Mouse (Mus musculus): ENCODE measurements around the gene Ucn.
A peak's percentile ranks its signal among the peaks of the same experiment; 100 is the strongest.

Ucn gene

GRCm38 (mm10) chr5:31138241-31138967 is at the start of gene Ucn:
Gene Ucn, minus strand, starts transcription at chr5:31138829.
- peak in 1 of 2 experiments; percentile 25 for DNase-seq

DNA sequence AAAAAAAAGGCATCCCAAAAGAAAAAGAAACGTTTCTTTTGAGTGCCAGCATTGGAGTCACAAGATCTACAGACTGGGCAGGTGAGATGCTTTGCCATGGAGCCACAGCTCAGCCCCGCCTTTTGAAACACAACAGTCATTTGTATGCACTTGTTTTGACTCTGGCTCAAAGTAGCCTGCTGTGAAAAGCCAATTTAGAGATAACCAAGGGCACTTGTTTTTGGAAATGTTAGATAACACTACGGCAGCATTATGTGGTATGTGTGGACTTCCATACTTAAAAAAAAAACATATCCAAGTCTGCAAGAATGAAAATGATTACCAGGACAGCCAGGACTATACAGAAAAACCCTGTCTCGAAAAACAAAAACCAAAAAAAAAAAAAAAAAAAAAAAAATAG is 45.0 kb upstream of the Ucn start:
- DNase-seq: no peak

DNA sequence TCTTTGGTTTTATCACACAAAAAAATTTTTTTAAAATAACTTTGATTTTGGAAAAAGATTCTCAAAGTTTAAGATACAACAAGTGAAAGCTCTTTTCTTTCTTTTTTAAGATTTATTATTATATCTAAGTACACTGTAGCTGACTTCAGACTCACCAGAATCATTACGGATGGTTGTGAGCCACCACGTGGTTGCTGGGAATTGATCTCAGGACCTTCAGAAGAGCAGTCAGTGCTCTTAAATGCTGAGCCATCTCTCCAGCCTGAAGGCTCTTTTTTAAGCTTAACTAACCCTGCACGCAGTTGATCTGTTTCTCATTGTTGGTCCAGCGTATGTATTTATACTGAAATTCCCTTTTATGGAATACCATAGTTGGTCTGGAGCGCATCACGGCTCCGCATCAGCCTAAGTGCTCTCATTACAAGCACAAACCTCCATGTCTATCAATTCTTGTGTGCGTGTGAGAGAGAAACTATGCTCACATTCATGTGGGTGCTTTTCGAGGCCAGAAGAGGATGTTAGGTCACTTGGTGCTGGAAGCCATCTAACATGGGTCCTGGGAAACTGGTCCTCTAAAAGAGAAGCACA is 42.6 kb upstream of the Ucn start:
- DNase-seq: no peak

GRCm38 (mm10) chr5:31179766-31180630 is 41.4 kb upstream of the Ucn start, which contains the start of the genes Gm29609 and Gtf3c2:
Gene Gm29609, minus strand, starts transcription at chr5:31179911.
Gene Gtf3c2, minus strand, starts transcription at chr5:31180144.
- DNase-seq: peak; percentile 97

DNA sequence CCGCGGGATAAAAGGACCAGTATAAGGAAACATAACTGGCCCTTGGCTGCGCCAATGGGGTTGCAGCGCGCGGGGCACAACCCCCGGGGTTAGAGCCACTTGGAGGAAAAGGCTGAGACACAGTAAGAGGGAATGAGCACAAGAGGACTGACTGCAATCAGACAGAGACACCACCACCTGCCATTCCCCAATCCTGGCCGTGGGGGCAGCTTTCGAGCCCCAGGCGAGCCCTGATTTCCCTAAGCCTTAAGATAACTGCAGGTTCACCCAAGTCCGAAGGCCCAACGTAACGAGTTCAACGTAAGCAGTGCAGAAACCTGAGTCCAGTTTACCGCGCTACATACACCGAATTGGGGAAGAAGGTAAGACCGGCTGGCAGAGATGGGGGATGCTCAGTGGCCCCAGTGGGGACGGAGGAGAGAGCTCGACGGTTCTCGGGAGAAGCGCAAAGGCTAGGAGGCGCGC is 40.7 kb upstream of the Ucn start:
- DNase-seq: peak in 1 of 2 experiments; percentile 38

DNA sequence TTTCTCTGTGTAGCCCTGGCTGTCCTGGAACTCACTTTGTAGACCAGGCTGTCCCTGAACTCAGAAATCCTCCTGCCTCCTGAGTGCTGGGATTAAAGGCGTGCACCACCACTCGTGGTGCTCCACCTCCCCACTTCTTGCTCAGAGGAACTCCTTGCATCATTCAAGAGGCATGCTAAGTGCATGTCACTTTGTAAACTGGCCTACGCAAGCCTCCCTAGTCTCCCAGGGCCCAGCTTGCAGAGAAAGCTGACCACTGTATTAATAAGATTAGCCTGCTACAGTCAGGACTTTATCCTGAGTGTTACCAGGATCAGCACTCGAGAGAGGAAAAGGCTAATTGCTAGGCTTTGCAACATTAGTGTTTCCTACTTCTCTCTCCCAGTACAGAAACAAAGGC is 30.0 kb upstream of the Ucn start:
- no peak for DNase-seq

DNA sequence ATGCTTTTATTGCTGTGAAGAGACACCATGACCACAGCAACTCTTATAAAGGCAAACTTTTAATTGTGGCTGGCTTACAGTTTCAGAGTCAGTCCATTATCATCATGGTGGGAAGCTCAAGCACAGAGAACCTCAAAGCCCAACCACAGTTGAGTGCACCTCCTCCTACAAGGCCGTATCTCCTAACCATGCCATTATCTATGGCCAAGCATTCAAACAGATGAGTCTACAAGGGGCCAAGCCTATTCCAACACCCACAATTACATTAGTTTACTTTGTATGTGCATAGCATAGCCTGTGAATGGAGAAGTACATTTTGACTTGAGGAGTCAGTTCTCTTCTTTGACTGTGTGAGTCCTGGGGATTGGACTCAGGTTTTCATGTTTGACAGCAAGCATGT is 26.2 kb upstream of the Ucn start:
- no peak for DNase-seq

DNA sequence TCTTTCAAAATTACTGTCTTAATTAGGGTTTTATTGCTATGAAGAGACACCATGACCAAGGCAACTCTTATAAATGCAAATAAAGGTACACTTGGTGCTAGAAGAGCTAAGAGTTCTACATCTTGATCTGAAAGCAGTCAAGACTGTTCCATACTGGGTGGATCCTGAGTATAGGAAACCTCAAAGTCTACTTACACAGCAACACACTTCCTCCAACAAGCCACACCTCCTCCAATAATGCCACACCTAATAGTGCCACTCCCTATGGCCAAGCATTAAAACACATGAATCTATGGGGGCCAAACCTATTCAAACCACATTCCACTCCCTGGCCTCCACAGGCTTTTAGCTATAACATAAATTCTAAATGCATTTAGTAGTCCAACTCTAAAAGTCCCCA is 23.8 kb upstream of the Ucn start:
- DNase-seq: no peak

GRCm38 (mm10) chr5:31154152-31154553 is 15.5 kb upstream of the Ucn start, which contains the start of gene Mpv17:
Gene Mpv17, minus strand, starts transcription at chr5:31154251.
- peak; percentile 86 to 89 for DNase-seq

- no peak for DNase-seq
Measured at GRCm38 (mm10) chr5:31153516-31154151, 15.0 kb upstream of the Ucn start.

- peak; percentile 67 to 82 for DNase-seq
Measured at GRCm38 (mm10) chr5:31151746-31152145, 13.1 kb upstream of the Ucn start.

GRCm38 (mm10) chr5:31149781-31150180 is 11.2 kb upstream of the Ucn start:
- DNase-seq: peak in 1 of 2 experiments; percentile 41

- DNase-seq: no peak
Measured at GRCm38 (mm10) chr5:31138968-31139425, 368 bp upstream of the Ucn start.

DNA sequence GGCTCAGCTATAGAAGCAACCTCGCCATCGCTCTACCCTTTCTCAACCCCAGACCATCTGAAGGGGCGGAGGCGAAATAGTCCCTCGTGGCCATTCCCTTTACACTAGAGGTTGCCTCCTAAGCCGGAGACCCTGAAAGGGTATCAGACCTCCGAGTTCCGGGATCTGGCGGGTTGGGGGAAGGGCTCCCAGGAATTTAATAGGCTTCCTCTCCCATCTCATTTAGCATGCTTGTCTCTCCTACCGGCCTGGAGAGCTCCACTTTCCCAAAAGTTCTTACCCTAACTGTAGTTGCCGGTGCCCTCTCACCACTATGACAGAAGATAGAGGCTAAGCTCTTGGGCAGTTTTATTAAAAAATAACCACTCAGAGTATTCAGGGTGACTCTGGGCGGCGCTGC is 971 bp downstream of the Ucn start:
- no peak for DNase-seq

DNA sequence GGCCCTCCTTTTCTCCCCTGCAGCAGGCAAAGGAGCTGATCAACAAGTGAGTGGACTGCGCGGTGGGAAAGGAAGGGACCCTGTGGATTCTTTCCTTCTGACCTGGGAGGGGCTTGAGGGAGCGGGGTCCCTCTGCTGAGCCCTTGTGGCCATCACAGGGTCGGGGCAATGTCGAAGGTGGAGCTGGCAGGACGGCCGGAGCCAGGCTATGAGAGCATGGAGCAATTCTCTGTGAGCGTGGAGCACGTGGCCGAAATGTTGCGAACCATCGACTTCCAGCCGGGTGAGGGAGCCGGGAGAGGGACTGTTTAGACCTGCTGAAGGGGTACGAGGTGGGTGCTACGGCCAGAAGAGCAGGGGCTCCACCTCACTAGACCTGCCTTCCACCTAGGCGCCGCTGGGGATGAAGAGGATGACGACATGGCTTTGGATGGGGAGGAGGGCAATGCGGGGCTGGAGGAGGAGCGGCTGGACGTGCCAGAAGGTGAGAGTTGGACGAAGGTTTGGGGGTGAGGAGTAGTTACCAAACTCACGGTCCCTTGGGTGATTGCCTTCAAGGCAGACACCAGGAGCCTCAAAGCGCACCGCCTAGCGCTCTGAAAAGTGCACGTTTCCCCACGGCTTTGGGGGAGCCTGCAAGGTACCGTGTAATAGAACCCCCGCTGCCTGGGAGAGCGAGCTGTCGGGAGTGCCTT is 1.8 kb downstream of the Ucn start:
- DNase-seq: no peak

- no peak for DNase-seq
Measured at GRCm38 (mm10) chr5:31126050-31126449, 12.6 kb downstream of the Ucn start.

- DNase-seq: no peak
Measured at GRCm38 (mm10) chr5:31123481-31123880, 15.1 kb downstream of the Ucn start.

DNA sequence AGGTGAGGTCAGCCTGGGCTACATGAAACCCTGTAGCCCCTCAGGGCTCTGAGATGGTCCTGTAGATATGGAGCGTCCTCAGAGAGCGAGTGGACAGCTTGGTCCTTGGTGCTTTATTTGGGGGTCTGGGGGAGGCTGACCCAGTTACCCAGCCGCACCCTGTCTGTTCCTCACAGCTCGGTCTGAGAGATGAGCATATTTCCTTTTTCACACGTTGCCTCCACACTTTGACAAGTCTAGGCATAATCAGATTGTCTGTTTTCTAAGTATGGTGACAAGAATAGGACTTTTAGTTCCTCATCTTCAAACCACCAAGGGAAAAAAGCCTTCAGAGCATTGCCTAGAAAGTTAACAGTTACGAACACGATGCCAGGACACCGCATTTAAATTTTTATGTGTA is 17.5 kb downstream of the Ucn start:
- no peak for DNase-seq

DNA sequence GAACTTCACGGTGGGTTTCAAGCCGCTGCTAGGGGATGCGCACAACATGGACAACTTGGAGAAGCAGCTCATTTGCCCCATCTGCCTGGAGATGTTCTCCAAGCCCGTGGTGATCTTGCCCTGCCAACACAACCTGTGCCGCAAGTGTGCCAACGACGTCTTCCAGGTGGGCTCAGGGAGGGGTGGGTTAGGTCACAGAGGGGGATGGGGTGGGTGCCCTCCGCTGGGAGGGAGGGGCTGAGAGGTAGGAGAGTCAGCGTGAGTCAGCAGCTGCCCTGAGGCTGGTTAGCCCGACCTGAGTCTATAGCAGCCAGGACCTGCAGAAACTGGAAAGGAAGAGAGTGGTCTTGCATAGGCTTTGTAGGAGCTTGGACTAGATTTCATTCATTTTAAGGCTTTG is 21.7 kb downstream of the Ucn start:
- DNase-seq: no peak

DNA sequence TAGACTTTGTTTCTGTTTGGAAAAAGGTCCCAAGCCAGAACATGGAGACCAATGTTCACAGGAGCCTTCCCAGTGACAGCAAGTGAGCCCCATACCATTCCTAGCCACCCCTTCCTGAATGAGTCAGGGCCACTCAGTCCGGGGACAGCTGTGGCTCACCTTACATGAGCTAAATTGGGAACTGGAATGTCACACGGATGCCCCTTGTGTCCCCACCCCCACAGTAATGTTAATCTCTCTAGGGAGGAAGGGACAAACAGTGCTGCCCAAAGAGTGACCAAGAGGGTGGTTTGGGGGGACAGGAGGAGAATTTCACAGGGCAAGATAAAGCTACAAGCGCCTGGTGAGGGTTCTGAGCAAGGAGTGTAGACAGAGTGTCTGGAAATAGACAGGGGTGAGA is 22.3 kb downstream of the Ucn start, which contains the start of gene Trim54:
Gene Trim54 (plus strand): TSS at position 359 of the 400 bp plus-strand sequence.
- DNase-seq: no peak

- no peak for DNase-seq
Measured at GRCm38 (mm10) chr5:31110781-31111180, 27.8 kb downstream of the Ucn start.

GRCm38 (mm10) chr5:31108000-31108490 is 30.6 kb downstream of the Ucn start, which contains the start of gene Slc30a3:
Gene Slc30a3, minus strand, starts transcription at chr5:31108237.
- DNase-seq: no peak
